Mouse (Mus musculus) myocyte (in vitro differentiated cells): ENCODE measurements around the gene Dbn1.

Source experiments
- MAX ChIP-seq: IDR thresholded peaks from one replicate; pipeline ENCODE4 v1.6.1; 2011; ENCODE audit warnings: low read depth, mild to moderate bottlenecking, control low read depth
- POLR2A ChIP-seq: IDR thresholded peaks from one replicate; pipeline ENCODE4 v1.6.1; 2011; ENCODE audit warnings: low read depth, mild to moderate bottlenecking, control low read depth, moderate library complexity; ENCODE audit not compliant: insufficient read length
- POLR2AphosphoS2 ChIP-seq: IDR thresholded peaks from one replicate; pipeline ENCODE4 v1.6.1; 2011; ENCODE audit warnings: low read depth, control low read depth; ENCODE audit not compliant: insufficient read length
- REST ChIP-seq: IDR thresholded peaks from one replicate; pipeline ENCODE4 v1.6.1; 2011; ENCODE audit warnings: mild to moderate bottlenecking, control low read depth, moderate library complexity; ENCODE audit not compliant: insufficient read depth, insufficient read length
- TCF12 ChIP-seq: IDR thresholded peaks from one replicate; pipeline ENCODE4 v1.6.1; 2011; ENCODE audit warnings: mild to moderate bottlenecking, control low read depth; ENCODE audit not compliant: poor library complexity, insufficient read depth, severe bottlenecking
- TCF3 ChIP-seq: IDR thresholded peaks from one replicate; pipeline ENCODE4 v1.6.1; 2011; ENCODE audit warnings: low read depth, control low read depth; ENCODE audit not compliant: insufficient read length

DNA sequence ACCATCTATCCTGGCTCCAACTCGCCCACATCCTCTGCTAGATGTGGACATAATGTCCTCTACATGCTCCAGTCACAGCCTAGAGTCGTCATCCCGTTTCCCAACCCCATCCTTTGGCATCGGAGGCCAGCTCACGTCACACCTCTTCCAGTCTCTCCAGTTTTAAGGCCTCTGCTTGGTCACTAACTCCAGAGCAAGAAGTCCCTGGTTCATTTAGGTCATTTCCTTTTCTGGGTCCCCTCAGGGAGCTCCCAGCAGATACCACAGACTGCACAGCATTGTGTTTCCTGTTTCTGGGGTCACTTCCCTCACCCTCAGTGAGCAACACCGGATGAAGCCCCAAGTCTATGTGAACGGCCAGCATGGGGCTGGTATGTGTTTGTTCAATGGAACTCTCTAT lies 8.9 kb downstream of the Dbn1 start:
- TF ChIP-seq REST = no peak
- no peak for TF ChIP-seq POLR2A
- no peak for TF ChIP-seq TCF3
- TF ChIP-seq TCF12 = no peak
- TF ChIP-seq MAX = no peak
- no peak for TF ChIP-seq POLR2AphosphoS2
